Mouse (Mus musculus) bone marrow macrophage, adult 2 months (primary cell): Measurements from ENCODE around the gene BC025920.

Source experiments
- CTCF ChIP-seq: IDR thresholded peaks from 2 replicates; pipeline ENCODE4 v1.5.1; 2012; ENCODE audit warnings: low read depth, mild to moderate bottlenecking, low read length, moderate library complexity
- POLR2A ChIP-seq: IDR thresholded peaks from 2 replicates; pipeline ENCODE4 v1.6.1; 2012; ENCODE audit warnings: mild to moderate bottlenecking, low read depth, low read length, borderline replicate concordance

DNA sequence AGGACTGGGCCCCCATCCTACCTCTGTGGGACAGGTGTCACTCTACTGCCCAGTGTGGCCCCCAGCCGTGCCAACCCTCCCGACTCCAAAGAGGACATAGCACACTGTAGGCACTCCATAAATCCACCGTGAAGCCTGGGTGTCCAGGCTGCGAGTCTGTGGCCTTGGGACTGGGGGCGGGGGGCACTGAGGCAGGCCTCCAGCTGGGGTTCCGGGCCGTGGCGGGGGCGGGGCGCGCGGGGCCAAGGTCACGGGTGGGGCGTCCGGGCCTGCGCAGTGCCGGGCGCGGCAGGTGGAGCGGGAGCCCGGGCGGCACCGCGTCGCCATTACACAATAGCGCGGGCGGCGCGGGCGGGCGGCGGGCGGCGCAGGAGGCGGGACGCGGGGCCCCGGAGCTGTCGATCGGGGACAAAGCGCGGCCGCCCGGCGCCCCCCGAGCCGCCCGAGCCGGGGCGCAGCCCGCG, 46.9 kb upstream of the BC025920 start, which contains the start of gene Aes:
- TF ChIP-seq POLR2A (no peak), CTCF (no peak)
